Mouse (Mus musculus): ENCODE measurements around the gene Kcnc1.

GRCm38 (mm10) chr7:46364154-46364553 is 32.1 kb upstream of the Kcnc1 start:
- TF ChIP-seq POLR2A (IDR thresholded peaks at IDR 0.05; ENCODE audit: borderline replicate concordance, low read depth, low read length) (no peak), CTCF (IDR thresholded peaks at IDR 0.05; ENCODE audit: low read depth, low read length) (no peak)

All from bone marrow macrophage, adult 2 months (primary cell).